In the genomic region with DNA sequence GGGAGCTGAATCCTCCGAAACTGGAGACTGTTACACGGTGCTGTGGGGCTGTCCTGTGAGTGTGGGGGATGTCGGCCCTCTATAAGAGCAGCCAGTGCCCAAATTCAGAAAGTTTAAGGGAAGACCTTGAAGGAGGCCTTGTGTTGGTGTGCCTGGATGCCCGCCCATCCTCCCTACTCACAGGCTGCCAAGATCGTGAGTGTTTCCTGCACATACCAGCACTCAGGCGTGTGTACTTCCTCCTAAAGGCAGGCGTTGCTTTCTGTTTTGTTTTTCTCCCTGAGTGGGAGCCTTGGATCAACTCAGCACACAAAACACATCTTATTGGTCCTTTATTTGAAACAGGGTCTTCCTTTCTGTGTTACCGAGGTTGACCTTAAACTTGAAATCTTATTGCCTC, we compare ENCODE assay signal across 22 mouse cellular contexts. TPM values are rescaled to one million over a fixed set of nuclear protein-coding genes. Genes with fewer than 3 reads are reported as not detected.
DNase-seq lines count a peak whose midpoint lies in the region; ATAC-seq and TF ChIP-seq lines count a peak whose summit lies in the region.
"Had no signal": no experiment of that assay in that cellular context is flagged by ENCODE, and none has a peak within 500 bp of the region (broad histone marks: within the 10 kb centered on the region; RNA-seq: fewer than 3 reads in every experiment).

No protein-coding gene starts in this region.

- no peak for DNase-seq in kidney, adult 8-10 months
- no peak for DNase-seq in spleen, adult 2 months (ENCODE audit: low read depth in 1 of 2, low spot score in 2 of 2)
- no peak for DNase-seq in spleen, postnatal 36 days (ENCODE audit: low spot score in 2 of 2)
- no peak for DNase-seq in embryo, embryonic 11 days
- DNase-seq: B cell, adult 2 months; cerebellum, adult 18-20 months; heart, adult 11 months; kidney, postnatal 14 days; right cerebral cortex, postnatal 14 days; thymus, adult 2 months had no signal

- no peak for TF ChIP-seq CTCF in spleen, adult 2 months (IDR thresholded peaks at IDR 0.05; ENCODE audit: extremely low read depth, insufficient read depth, insufficient read length, insufficient replicate concordance)
- no peak for TF ChIP-seq CTCF in intestine, postnatal 0 days (IDR thresholded peaks at IDR 0.05; ENCODE audit: low read depth)

- H3K4me3 ChIP-seq in kidney, embryonic 15.5 days (replicated peaks), result no peak overlapping the region
- H3K4me3 ChIP-seq in spleen, adult 2 months (ENCODE audit: extremely low read depth, insufficient read depth, insufficient read length), result no peak overlapping the region
- no peak overlapping the region for H3K4me3 ChIP-seq in macrophage (ENCODE audit: inconsistent target)
- H3K4me3 ChIP-seq in intestine, postnatal 0 days (ENCODE audit: low read depth, low read length), result no peak overlapping the region
- H3K4me3 ChIP-seq: embryonic facial prominence, embryonic 12.5 days; forebrain, embryonic 15.5 days; hindbrain, embryonic 10.5 days; left cerebral cortex, adult 2 months; liver, embryonic 12.5 days had no signal

- peak overlapping the region; percentile 20; the same call in 1 of the 2 replicates for H3K27ac ChIP-seq in kidney, embryonic 15.5 days
- peak overlapping the region; percentile 52; the same call in 1 of the 2 replicates for H3K27ac ChIP-seq in spleen, adult 2 months (ENCODE audit: insufficient read depth, low read length)
- peak overlapping the region; percentile 34; the same call in 1 of the 2 replicates for H3K27ac ChIP-seq in macrophage
- no peak overlapping the region for H3K27ac ChIP-seq in intestine, postnatal 0 days (ENCODE audit: low read depth, low read length)
- H3K27ac ChIP-seq: embryonic facial prominence, embryonic 12.5 days; forebrain, embryonic 15.5 days; hindbrain, embryonic 10.5 days; left cerebral cortex, adult 2 months had no signal

- no peaks in the 10 kb centered on the region for H3K36me3 ChIP-seq in kidney, embryonic 15.5 days
- no peaks in the 10 kb centered on the region for H3K36me3 ChIP-seq in spleen, adult 2 months (ENCODE audit: control insufficient read depth, insufficient read depth, low read length)
- H3K36me3 ChIP-seq in macrophage (ENCODE audit: inconsistent target), result no peaks in the 10 kb centered on the region
- no peaks in the 10 kb centered on the region for H3K36me3 ChIP-seq in intestine, postnatal 0 days (ENCODE audit: control insufficient read depth, insufficient read depth)
- H3K36me3 ChIP-seq: embryonic facial prominence, embryonic 12.5 days; forebrain, embryonic 15.5 days; liver, embryonic 12.5 days had no signal

- TF ChIP-seq POLR2A in spleen, adult 2 months (IDR thresholded peaks at IDR 0.05; ENCODE audit: low read depth, low read length), result no peak

- no peaks in the 10 kb centered on the region for H3K9me3 ChIP-seq in kidney, embryonic 15.5 days (replicated peaks)
- no peaks in the 10 kb centered on the region for H3K9me3 ChIP-seq in intestine, postnatal 0 days (ENCODE audit: control insufficient read depth)
- H3K9me3 ChIP-seq: embryonic facial prominence, embryonic 12.5 days; forebrain, embryonic 15.5 days; liver, embryonic 12.5 days had no signal

- 69% methylated on average over 8 of the region's 8 CpGs for WGBS in kidney, embryonic 15.5 days
- 39% methylated on average over 8 of the region's 8 CpGs for WGBS in spleen, adult 2 months
- WGBS in macrophage (ENCODE audit: missing documents), result 25% methylated on average over 7 of the region's 8 CpGs
- WGBS in intestine, postnatal 0 days, result 67% methylated on average over 8 of the region's 8 CpGs

- H3K27me3 ChIP-seq in kidney, embryonic 15.5 days, result no peaks in the 10 kb centered on the region
- H3K27me3 ChIP-seq in spleen, adult 2 months (ENCODE audit: control insufficient read depth, insufficient read depth, low read length), result no peaks in the 10 kb centered on the region
- H3K27me3 ChIP-seq in intestine, postnatal 0 days (replicated peaks; ENCODE audit: control insufficient read depth, insufficient read depth, low read length), result no peaks in the 10 kb centered on the region
- H3K27me3 ChIP-seq: embryonic facial prominence, embryonic 12.5 days; forebrain, embryonic 15.5 days; liver, embryonic 12.5 days had no signal

- no peak overlapping the region for H3K4me2 ChIP-seq in kidney, embryonic 15.5 days
- no peak overlapping the region for H3K4me2 ChIP-seq in intestine, postnatal 0 days (replicated peaks; ENCODE audit: low read depth)
- H3K4me2 ChIP-seq: embryonic facial prominence, embryonic 12.5 days; forebrain, embryonic 15.5 days had no signal

- H3K4me1 ChIP-seq in kidney, embryonic 15.5 days, result peaks cover 58% of the 10 kb centered on the region
- H3K4me1 ChIP-seq in spleen, adult 2 months (ENCODE audit: control insufficient read depth, insufficient read depth, insufficient read length), result peaks cover 3% of the 10 kb centered on the region; the same call in 1 of the 2 replicates
- no peaks in the 10 kb centered on the region for H3K4me1 ChIP-seq in intestine, postnatal 0 days (replicated peaks; ENCODE audit: control insufficient read depth, insufficient read depth, low read length)

- no peak for ATAC-seq in kidney, embryonic 15.5 days (replicated peaks; ENCODE audit: low FRiP score)
- no peak for ATAC-seq in intestine, postnatal 0 days
- no peak for ATAC-seq in megakaryocyte-erythroid progenitor cell, adult 5-6 weeks (replicated peaks; ENCODE audit: low FRiP score, low TSS enrichment, poor library complexity, severe bottlenecking)
- ATAC-seq: forebrain, embryonic 15.5 days; inflammation-experienced regulatory T-cells, adult 6 months; midbrain, embryonic 16.5 days had no signal

- H3K79me2 ChIP-seq in macrophage (ENCODE audit: inconsistent target), result no peaks in the 10 kb centered on the region

- H3K9ac ChIP-seq in kidney, embryonic 15.5 days, result no peak overlapping the region
- no peak overlapping the region for H3K9ac ChIP-seq in intestine, postnatal 0 days (ENCODE audit: low read depth, low read length)
- H3K9ac ChIP-seq: embryonic facial prominence, embryonic 12.5 days; forebrain, embryonic 15.5 days; liver, embryonic 12.5 days had no signal

RNA-seq across cellular contexts. Expression of a gene that starts 9.7 kb away (rescaled TPM):
- polyA plus RNA-seq in kidney, embryonic 15.5 days (2015; fragmentation: Nextera tagmentation; extraction: Ambion mirVana), result 4.7 and 5.0 TPM in 2 replicates
- 0.88 and 1.1 TPM in 2 replicates for polyA plus RNA-seq in spleen, adult 2 months (2012; rRNA removed)
- not detected for total RNA-seq in macrophage (2018; cell fraction: chromatin; rRNA removed)
- under 1 TPM in 1 of 26 experiments, not detected in 25; 0.07 TPM for total RNA-seq in macrophage (2018; cell fraction: cytosol; rRNA removed)
- not detected for total RNA-seq in macrophage (2018; cell fraction: nucleus; rRNA removed)
- polyA plus RNA-seq in macrophage (2018), result not detected in 3 replicates
- polyA plus RNA-seq in intestine, postnatal 0 days (2015; fragmentation: Nextera tagmentation; extraction: Ambion mirVana), result 1.8 and 2.5 TPM in 2 replicates
- 4.3 and 5.9 TPM in 2 replicates for total RNA-seq in megakaryocyte-erythroid progenitor cell, adult 5-6 weeks (2014; fragmentation: Nextera tagmentation)
- total RNA-seq in megakaryocyte-erythroid progenitor cell, adult 5-6 weeks (2017), result 5.3 and 7.0 TPM in 2 replicates
- polyA plus RNA-seq: inflammation-experienced regulatory T-cells, adult 6 months had no signal

RNA-seq across cellular contexts. Expression of a gene that starts 23.9 kb away (rescaled TPM):
- polyA plus RNA-seq in kidney, embryonic 15.5 days (2015; fragmentation: Nextera tagmentation; extraction: Ambion mirVana), result 38.2 and 45.2 TPM in 2 replicates
- 55.7 and 76.1 TPM in 2 replicates for polyA plus RNA-seq in spleen, adult 2 months (2012; rRNA removed)
- 10 to 100 TPM in 17 of 26 experiments, 1 to 10 TPM in 9; 3.6 to 37.5 (median 15.5) TPM for total RNA-seq in macrophage (2018; cell fraction: chromatin; rRNA removed)
- 10 to 100 TPM in 8 of 26 experiments, 1 to 10 TPM in 17, under 1 TPM in 1; 0.91 to 16.4 (median 3.3) TPM for total RNA-seq in macrophage (2018; cell fraction: cytosol; rRNA removed)
- total RNA-seq in macrophage (2018; cell fraction: nucleus; rRNA removed), result 10 to 100 TPM in 12 of 26 experiments, 1 to 10 TPM in 14; 2.2 to 48.8 (median 9.2) TPM
- 1.4 to 7.1 TPM (median 4.2 TPM) in 3 replicates for polyA plus RNA-seq in macrophage (2018)
- polyA plus RNA-seq in intestine, postnatal 0 days (2015; fragmentation: Nextera tagmentation; extraction: Ambion mirVana), result 5.3 and 7.8 TPM in 2 replicates
- total RNA-seq in megakaryocyte-erythroid progenitor cell, adult 5-6 weeks (2014; fragmentation: Nextera tagmentation), result 88.7 and 92.5 TPM in 2 replicates
- total RNA-seq in megakaryocyte-erythroid progenitor cell, adult 5-6 weeks (2017), result 48.6 and 64.9 TPM in 2 replicates
- total RNA-seq: gastrocnemius, adult 18-20 months had no signal

RNA-seq across cellular contexts. Expression of a gene that starts 31.3 kb away (rescaled TPM):
- polyA plus RNA-seq in kidney, embryonic 15.5 days (2015; fragmentation: Nextera tagmentation; extraction: Ambion mirVana), result 157 and 175 TPM in 2 replicates
- polyA plus RNA-seq in spleen, adult 2 months (2012; rRNA removed), result 137 and 149 TPM in 2 replicates
- total RNA-seq in macrophage (2018; cell fraction: chromatin; rRNA removed), result 100 to 1,000 TPM; 263 to 870 (median 577) TPM
- 100 to 1,000 TPM; 137 to 269 (median 152) TPM for total RNA-seq in macrophage (2018; cell fraction: cytosol; rRNA removed)
- total RNA-seq in macrophage (2018; cell fraction: nucleus; rRNA removed), result 100 to 1,000 TPM; 182 to 375 (median 229) TPM
- polyA plus RNA-seq in macrophage (2018), result 120 to 135 TPM (median 125 TPM) in 3 replicates
- polyA plus RNA-seq in intestine, postnatal 0 days (2015; fragmentation: Nextera tagmentation; extraction: Ambion mirVana), result 147 and 178 TPM in 2 replicates
- 140 and 145 TPM in 2 replicates for total RNA-seq in megakaryocyte-erythroid progenitor cell, adult 5-6 weeks (2014; fragmentation: Nextera tagmentation)
- 104 and 227 TPM in 2 replicates for total RNA-seq in megakaryocyte-erythroid progenitor cell, adult 5-6 weeks (2017)
